Comparison of ENCODE assay signal across 8 mouse cellular contexts in the genomic region with DNA sequence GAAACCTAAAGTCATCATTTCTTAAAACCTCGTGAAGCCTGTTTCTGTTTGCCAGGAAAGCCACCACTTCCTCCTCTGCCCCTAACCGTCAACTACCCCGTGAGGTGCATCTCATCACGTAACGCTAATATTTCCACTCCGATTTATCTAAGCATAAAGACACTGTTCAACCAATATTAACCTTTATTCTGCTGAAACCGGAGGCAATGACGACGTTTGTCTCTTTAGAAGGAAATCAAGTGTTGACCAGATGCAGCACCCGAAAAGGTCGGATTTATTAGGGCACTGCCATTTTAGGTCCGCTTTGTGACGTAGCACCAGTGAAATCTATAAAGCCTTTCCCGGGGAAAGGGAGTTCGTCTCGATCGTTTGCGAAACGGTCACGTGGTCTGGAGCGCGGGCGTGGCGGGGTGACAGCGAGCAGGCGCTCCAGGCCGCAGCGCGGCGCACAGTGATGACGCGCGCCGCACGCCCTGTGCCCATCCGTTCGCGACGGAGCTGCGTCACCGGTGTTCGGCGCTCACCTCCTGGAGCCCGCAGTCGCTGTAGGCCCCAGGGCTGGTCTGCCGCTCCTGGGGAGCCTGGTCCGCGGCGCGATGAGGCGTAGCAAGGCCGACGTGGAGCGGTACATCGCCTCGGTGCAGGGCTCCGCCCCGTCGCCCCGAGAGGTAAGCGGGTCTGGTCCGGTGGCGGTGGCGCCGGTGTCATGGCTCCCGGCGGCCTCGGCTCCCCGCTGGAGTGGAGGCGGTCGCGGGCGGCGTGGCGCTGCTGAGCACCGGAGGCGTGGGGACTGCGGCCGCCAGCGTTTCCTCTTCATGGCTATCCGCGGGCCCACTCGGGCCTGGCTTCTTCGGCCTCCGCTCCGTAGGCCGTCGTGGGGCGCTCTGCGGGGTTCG. TPM values are rescaled to one million over a fixed set of nuclear protein-coding genes. Genes with fewer than 3 reads are reported as not detected.
DNase-seq lines count a peak whose midpoint lies in the region; ATAC-seq and TF ChIP-seq lines count a peak whose summit lies in the region.

A gene (plus strand): TSS at position 537 of the 896 bp plus-strand sequence.

- under 1% methylated on average over 83 of the region's 91 CpGs for WGBS in heart, embryonic 12.5 days
- under 1% methylated on average over 72 of the region's 91 CpGs for WGBS in kidney, postnatal 0 days
- WGBS in liver, embryonic 11.5 days: under 1% methylated on average over 91 of the region's 91 CpGs
- under 1% methylated on average over 90 of the region's 91 CpGs for WGBS in stomach, embryonic 14.5 days

- no peaks in the 10 kb centered on the region for H3K9me3 ChIP-seq in heart, embryonic 12.5 days (replicated peaks)
- no peaks in the 10 kb centered on the region for H3K9me3 ChIP-seq in kidney, postnatal 0 days (replicated peaks; ENCODE audit: low read length)
- H3K9me3 ChIP-seq in liver, embryonic 11.5 days (ENCODE audit: control insufficient read depth, low read length): no peaks in the 10 kb centered on the region
- no peaks in the 10 kb centered on the region for H3K9me3 ChIP-seq in stomach, embryonic 14.5 days (ENCODE audit: control insufficient read depth, low read depth, low read length)

- TF ChIP-seq CTCF in kidney, postnatal 0 days (IDR thresholded peaks at IDR 0.05; ENCODE audit: low read depth): no peak

- peak; percentile 100 for DNase-seq in CD4-positive helper T cell, adult 2 months (ENCODE audit: low read depth, low spot score)
- peak; percentile 96 for DNase-seq in brain, embryonic 18.5 days (ENCODE audit: low read depth, low spot score)
- DNase-seq in kidney, postnatal 0 days (ENCODE audit: low spot score): peak; percentile 99
- peak; percentile 95 for DNase-seq in liver, embryonic 11.5 days (ENCODE audit: low spot score)
- DNase-seq in naive thymus-derived CD4-positive, alpha-beta T cell, adult 2 months (ENCODE audit: low read depth): peak; percentile 98

- H3K27me3 ChIP-seq in heart, embryonic 12.5 days (replicated peaks): no peaks in the 10 kb centered on the region
- no peaks in the 10 kb centered on the region; the same call in 1 of the 2 replicates for H3K27me3 ChIP-seq in kidney, postnatal 0 days (ENCODE audit: insufficient read depth, low read length)
- H3K27me3 ChIP-seq in liver, embryonic 11.5 days (replicated peaks; ENCODE audit: control insufficient read depth, insufficient read depth, low read length): no peaks in the 10 kb centered on the region
- no peaks in the 10 kb centered on the region for H3K27me3 ChIP-seq in stomach, embryonic 14.5 days (ENCODE audit: control insufficient read depth, insufficient read depth, low read length)

- peak within 1 kb of the TSS; percentile 70 for H3K4me2 ChIP-seq in heart, embryonic 12.5 days
- H3K4me2 ChIP-seq in kidney, postnatal 0 days (ENCODE audit: low read length): peak within 1 kb of the TSS; percentile 73
- H3K4me2 ChIP-seq in liver, embryonic 11.5 days: peak within 1 kb of the TSS; percentile 82
- H3K4me2 ChIP-seq in stomach, embryonic 14.5 days (replicated peaks; ENCODE audit: low read depth, low read length): peak within 1 kb of the TSS; percentile 56

- H3K9ac ChIP-seq in heart, embryonic 12.5 days: peak within 1 kb of the TSS; percentile 98
- peak within 1 kb of the TSS; percentile 99 for H3K9ac ChIP-seq in kidney, postnatal 0 days (ENCODE audit: low read depth, low read length)
- H3K9ac ChIP-seq in liver, embryonic 11.5 days (ENCODE audit: low read depth, low read length): peak within 1 kb of the TSS; percentile 99
- H3K9ac ChIP-seq in stomach, embryonic 14.5 days (replicated peaks; ENCODE audit: low read depth, low read length): peak within 1 kb of the TSS; percentile 93

- H3K4me3 ChIP-seq in heart, embryonic 12.5 days: peak within 1 kb of the TSS; percentile 99
- peak within 1 kb of the TSS; percentile 85 for H3K4me3 ChIP-seq in kidney, postnatal 0 days (replicated peaks; ENCODE audit: low read depth, low read length)
- peak within 1 kb of the TSS; percentile 100 for H3K4me3 ChIP-seq in liver, embryonic 11.5 days (ENCODE audit: low read depth, low read length)
- peak within 1 kb of the TSS; percentile 87 for H3K4me3 ChIP-seq in stomach, embryonic 14.5 days (ENCODE audit: low read depth, low read length)

- peak within 1 kb of the TSS; percentile 96 for H3K27ac ChIP-seq in heart, embryonic 12.5 days (ENCODE audit: poor library complexity, severe bottlenecking)
- peak within 1 kb of the TSS; percentile 96 for H3K27ac ChIP-seq in kidney, postnatal 0 days
- peak within 1 kb of the TSS; percentile 98 for H3K27ac ChIP-seq in liver, embryonic 11.5 days (ENCODE audit: low read depth, low read length)
- peak within 1 kb of the TSS; percentile 97 for H3K27ac ChIP-seq in stomach, embryonic 14.5 days (ENCODE audit: low read length)

- no peaks in the 10 kb centered on the region for H3K36me3 ChIP-seq in heart, embryonic 12.5 days
- no peaks in the 10 kb centered on the region for H3K36me3 ChIP-seq in kidney, postnatal 0 days (ENCODE audit: insufficient read depth, low read length)
- H3K36me3 ChIP-seq in liver, embryonic 11.5 days (ENCODE audit: control insufficient read depth, insufficient read depth, low read length): no peaks in the 10 kb centered on the region; the same call in 1 of the 2 replicates
- H3K36me3 ChIP-seq in stomach, embryonic 14.5 days (ENCODE audit: control insufficient read depth, insufficient read depth, low read length): peaks cover 4% of the 10 kb centered on the region; the same call in 1 of the 2 replicates

- peaks cover 9% of the 10 kb centered on the region for H3K4me1 ChIP-seq in heart, embryonic 12.5 days (replicated peaks)
- 0 out of 2 replicates have a peak, but pooled peaks cover 4% of the 10 kb centered on the region for H3K4me1 ChIP-seq in kidney, postnatal 0 days (replicated peaks; ENCODE audit: insufficient read depth, low read length)
- peaks cover 10% of the 10 kb centered on the region; the same call in 1 of the 2 replicates for H3K4me1 ChIP-seq in liver, embryonic 11.5 days (replicated peaks; ENCODE audit: control insufficient read depth, insufficient read depth, low read length)
- H3K4me1 ChIP-seq in stomach, embryonic 14.5 days (ENCODE audit: control insufficient read depth, insufficient read depth, low read length): 0 out of 2 replicates have a peak, but pooled peaks cover 2% of the 10 kb centered on the region

- ATAC-seq in erythroid progenitor cell, adult 5-6 weeks (replicated peaks; ENCODE audit: low FRiP score, poor library complexity, severe bottlenecking): peak; percentile 92
- peak; percentile 99 for ATAC-seq in heart, embryonic 12.5 days (ENCODE audit: insufficient number of reproducible peaks, low FRiP score)
- peak; percentile 99 for ATAC-seq in kidney, postnatal 0 days (replicated peaks; ENCODE audit: low FRiP score, low read depth)
- ATAC-seq in liver, embryonic 11.5 days (replicated peaks; ENCODE audit: low FRiP score): peak; percentile 95
- ATAC-seq in stomach, embryonic 14.5 days (ENCODE audit: insufficient number of reproducible peaks, insufficient read depth, low FRiP score, low read depth): peak; percentile 97

RNA-seq across cellular contexts. Expression of the gene that starts here (rescaled TPM):
- 126 and 148 TPM in 2 replicates for total RNA-seq in erythroid progenitor cell, adult 5-6 weeks (2015; ENCODE audit: low replicate concordance)
- 169 and 178 TPM in 2 replicates for total RNA-seq in erythroid progenitor cell, adult 5-6 weeks (2017; ENCODE audit: low replicate concordance)
- polyA plus RNA-seq in heart, embryonic 12.5 days (2016; fragmentation: Nextera tagmentation; extraction: Ambion mirVana): 25.6 and 25.8 TPM in 2 replicates
- 16.0 and 16.4 TPM in 2 replicates for polyA plus RNA-seq in kidney, postnatal 0 days (2015; fragmentation: Nextera tagmentation; extraction: Ambion mirVana)
- 38.1 and 38.5 TPM in 2 replicates for polyA plus RNA-seq in liver, embryonic 11.5 days (2014; fragmentation: Nextera tagmentation; extraction: Ambion mirVana)
- 44.4 and 48.1 TPM in 2 replicates for polyA plus RNA-seq in stomach, embryonic 14.5 days (2014; fragmentation: Nextera tagmentation; extraction: Ambion mirVana)

Comparison
In these comparisons a context has a peak if more than half of its experiments do, and no peak if none do; other contexts are left out.
1. Peak in every context shown above with its lines: DNase-seq, ATAC-seq, H3K4me3 ChIP-seq and H3K27ac ChIP-seq.